Mouse (Mus musculus) testis, adult 2 months (tissue): ENCODE results near the gene Mageb2. TPM values are rescaled to one million over a fixed set of nuclear protein-coding genes. Genes with fewer than 3 reads are reported as not detected.
"Not testable (repeated sequence)": the region's sequence is repeated elsewhere in the genome, so short reads cannot be mapped to it uniquely, and the experiment has no call there.

Experiments used
- H3K27ac ChIP-seq: fragments of 200-500 bp; 2 replicates; pipeline ENCODE4 v1.5.1; 2012; ENCODE audit warnings: low read depth, low read length; ENCODE audit not compliant: control insufficient read depth, insufficient read depth
- H3K27me3 ChIP-seq: fragments of 200-500 bp; 2 replicates; pipeline ENCODE4 v1.6.1; 2012; ENCODE audit warnings: mild to moderate bottlenecking, low read length, moderate library complexity; ENCODE audit not compliant: control insufficient read depth, insufficient read depth
- H3K36me3 ChIP-seq: fragments of 200-500 bp; 2 replicates; pipeline ENCODE4 v1.6.1; 2012; ENCODE audit warnings: mild to moderate bottlenecking, low read length; ENCODE audit not compliant: control insufficient read depth, insufficient read depth
- H3K4me1 ChIP-seq: fragments of 200-500 bp; 2 replicates; pipeline ENCODE4 v1.6.1; 2012; ENCODE audit warnings: low read length; ENCODE audit not compliant: control insufficient read depth, insufficient read depth
- H3K4me3 ChIP-seq: fragments of 200-500 bp; 2 replicates; pipeline ENCODE4 v1.5.1; 2012; ENCODE audit warnings: low read depth, mild to moderate bottlenecking, low read length, moderate library complexity, mixed read lengths; ENCODE audit not compliant: control insufficient read depth
- polyA plus RNA-seq: library from polyadenylated mRNA; depleted of rRNA; stranded (reverse); fragments of >200 nt; gene quantifications from 2 replicates; pipeline ENCODE4 v1.2.3, GENCODE M21; 2012; rRNA removed

Mageb2 gene
- 1.7 and 2.6 TPM in 2 replicates for polyA plus RNA-seq

DNA sequence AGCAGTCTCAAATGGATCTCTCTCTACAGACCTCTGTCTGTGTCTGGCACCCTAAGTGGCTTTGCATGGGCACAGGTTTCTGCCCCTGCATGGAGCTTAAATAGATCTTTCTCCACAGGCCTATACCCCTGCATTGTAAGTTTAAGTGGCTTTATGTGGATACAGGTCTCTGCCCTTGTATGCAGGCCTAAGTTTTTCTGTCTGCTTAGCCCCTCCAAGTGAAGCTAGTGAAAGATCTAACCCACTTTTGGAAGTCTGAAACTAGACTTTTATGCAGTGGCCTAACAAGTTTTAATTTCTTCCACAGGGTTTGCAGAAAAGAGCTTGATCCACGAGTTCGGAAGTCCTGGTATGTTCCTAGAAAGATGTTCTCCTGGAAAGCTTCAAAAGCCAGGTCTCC, at the start of gene Mageb2:
Gene Mageb2, plus strand, starts transcription at position 301 of the 400 bp plus-strand sequence.
- H3K36me3 ChIP-seq, H3K4me1 ChIP-seq, H3K27ac ChIP-seq, H3K4me3 ChIP-seq, H3K27me3 ChIP-seq: not testable (repeated sequence)

DNA sequence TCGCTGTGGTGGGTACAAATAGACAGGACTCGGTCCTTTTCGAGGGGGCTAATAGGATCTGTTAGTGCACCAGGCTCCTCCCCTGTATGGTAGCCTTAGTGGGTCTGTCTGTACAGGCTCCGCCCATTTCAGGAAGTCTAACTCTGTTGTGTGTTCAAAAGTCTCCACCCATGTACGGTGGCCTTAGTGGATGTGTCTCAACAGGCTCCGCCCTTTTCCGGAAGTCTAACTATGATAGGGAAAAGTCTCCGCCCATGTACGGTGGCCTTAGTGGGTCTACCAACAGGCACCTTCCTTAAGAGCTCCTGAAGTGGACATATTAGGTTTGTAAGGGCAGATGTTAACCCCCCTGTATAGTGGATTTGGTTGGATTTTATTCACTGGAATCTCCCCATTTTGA, 18.2 kb upstream of the Mageb2 start:
- H3K4me3 ChIP-seq, result peak overlapping the region; percentile 55; the same call in 1 of the 2 replicates
- not testable (repeated sequence) for H3K4me1 ChIP-seq, H3K27ac ChIP-seq, H3K36me3 ChIP-seq, H3K27me3 ChIP-seq

Other genes with a start within 250 kb of the Mageb2 start
- gene Gm5072, start 60.8 kb downstream of the Mageb2 start, polyA plus RNA-seq, result 3.4 and 4.2 TPM in 2 replicates
- gene Gm8914, start 148.4 kb downstream of the Mageb2 start, polyA plus RNA-seq, result 3.4 and 4.2 TPM in 2 replicates
- gene 1700084M14Rik, start 244.2 kb downstream of the Mageb2 start, polyA plus RNA-seq, result 47.2 and 59.8 TPM in 2 replicates